Mouse (Mus musculus) spleen, adult 2 months (tissue): ENCODE data around the gene Iqgap2.

Experiments used
- CTCF ChIP-seq: fragments of 200-500 bp; IDR thresholded peaks from 2 replicates; pipeline ENCODE4 v1.5.1; 2011; ENCODE audit warnings: mild to moderate bottlenecking, inconsistent platforms; ENCODE audit not compliant: insufficient read depth, insufficient read length, insufficient replicate concordance; ENCODE audit errors: extremely low read depth
- POLR2A ChIP-seq: fragments of 200-500 bp; IDR thresholded peaks from 2 replicates; pipeline ENCODE4 v1.6.1; 2011; ENCODE audit warnings: low read depth, low read length, inconsistent platforms

- TF ChIP-seq POLR2A (no peak), CTCF (no peak)
Measured at GRCm38 (mm10) chr13:95696120-95696653, 195.5 kb downstream of the Iqgap2 start.
